Mouse (Mus musculus) heart, embryonic 14.5 days (tissue): ENCODE measurements around the gene Map2. TPM values are rescaled to one million over a fixed set of nuclear protein-coding genes. Genes with fewer than 3 reads are reported as not detected.

Experiments
- ATAC-seq: fragments of 200-750 bp; cut with Nextera tagmentation; 2 replicates; pipeline ENCODE4 v1.8.0; 2017; ENCODE audit warnings: low read depth, moderate TSS enrichment; ENCODE audit not compliant: insufficient number of reproducible peaks, insufficient read depth, low FRiP score
- H3K27ac ChIP-seq, 2 experiments: fragments of 200-500 bp in 1 of 2; fragments of 300-500 bp in 1 of 2; sonication (generic) in 1 of 2; replicated peaks in 1 of 2; 2 replicates each; pipeline ENCODE4 v1.5.1; 2012 to 2014; ENCODE audit warnings: low read depth in 2 of 2, low read length in 2 of 2, control low read depth in 1 of 2, mild to moderate bottlenecking in 1 of 2, mixed read lengths in 1 of 2; ENCODE audit not compliant: control insufficient read depth in 1 of 2, insufficient read depth in 1 of 2
- H3K27me3 ChIP-seq: fragments of 300-500 bp; sonication (generic); 2 replicates; pipeline ENCODE4 v1.6.1; 2014; ENCODE audit warnings: mild to moderate bottlenecking, low read length, control low read depth; ENCODE audit not compliant: control insufficient read depth, insufficient read depth
- H3K36me3 ChIP-seq: fragments of 300-500 bp; sonication (generic); 2 replicates; pipeline ENCODE4 v1.6.1; 2014; ENCODE audit warnings: mild to moderate bottlenecking, control low read depth, low read length, mixed read lengths; ENCODE audit not compliant: control insufficient read depth, insufficient read depth
- H3K4me1 ChIP-seq, 2 experiments: fragments of 200-500 bp in 1 of 2; fragments of 300-500 bp in 1 of 2; sonication (generic) in 1 of 2; 2 replicates each; pipeline ENCODE4 v1.6.1; 2012 to 2014; ENCODE audit warnings: low read length in 2 of 2, control low read depth in 1 of 2, mixed read lengths in 1 of 2; ENCODE audit not compliant: control insufficient read depth in 2 of 2, insufficient read depth in 2 of 2
- H3K4me2 ChIP-seq: fragments of 300-500 bp; sonication (generic); 2 replicates; pipeline ENCODE4 v1.6.1; 2014; ENCODE audit warnings: mild to moderate bottlenecking, low read length
- H3K4me3 ChIP-seq, 2 experiments: fragments of 200-500 bp in 1 of 2; fragments of 300-500 bp in 1 of 2; sonication (generic) in 1 of 2; 2 replicates each; pipeline ENCODE4 v1.5.1; 2012 to 2014; ENCODE audit warnings: low read length in 2 of 2, mild to moderate bottlenecking in 2 of 2, control low read depth in 1 of 2, low read depth in 1 of 2, moderate library complexity in 1 of 2; ENCODE audit not compliant: control insufficient read depth in 1 of 2, insufficient read depth in 1 of 2
- H3K9ac ChIP-seq: fragments of 300-500 bp; sonication (generic); 2 replicates; pipeline ENCODE4 v1.6.1; 2014; ENCODE audit warnings: mild to moderate bottlenecking, low read length
- H3K9me3 ChIP-seq: fragments of 300-500 bp; sonication (generic); 2 replicates; pipeline ENCODE4 v1.6.1; 2016; ENCODE audit warnings: low read length, control low read depth; ENCODE audit not compliant: control insufficient read depth
- WGBS: fragments of 180-500 bp; shearing (Covaris S2); extraction: QIAGEN DNeasy Blood & Tissue Kit; methylation state at CpG from one replicate; pipeline ENCODE4 v1.1.7; 2014; 5-methylcytosine and 5-hydroxymethylcytosine counted together
- polyA plus RNA-seq: library from polyadenylated mRNA; unstranded; fragments of >200 nt; fragmentation: Nextera tagmentation; extraction: Ambion mirVana; gene quantifications from 2 replicates; pipeline ENCODE4 v1.2.1, GENCODE M21; 2014

Gene Map2
- polyA plus RNA-seq, 1 experiment from 2014 or later, result 2.7 TPM

GRCm38 (mm10) chr1:66321136-66321502 lies 146.0 kb downstream of the Map2 start:
- no peak overlapping the region for H3K4me2 ChIP-seq
- 53% methylated on average over 1 of the region's 1 CpGs for WGBS
- no peaks in the 10 kb centered on the region for H3K27me3 ChIP-seq
- no peaks in the 10 kb centered on the region for H3K4me1 ChIP-seq
- no peak for ATAC-seq
- no peaks in the 10 kb centered on the region for H3K9me3 ChIP-seq
- H3K27ac ChIP-seq, result no peak overlapping the region
- no peaks in the 10 kb centered on the region for H3K36me3 ChIP-seq
- H3K4me3 ChIP-seq, result no peak overlapping the region
- no peak overlapping the region for H3K9ac ChIP-seq

- H3K4me2 ChIP-seq, result peak overlapping the region; percentile 32; the same call in 1 of the 2 replicates
- no peaks in the 10 kb centered on the region for H3K4me1 ChIP-seq
- H3K36me3 ChIP-seq, result no peaks in the 10 kb centered on the region
- no peak overlapping the region for H3K4me3 ChIP-seq
- no peaks in the 10 kb centered on the region for H3K9me3 ChIP-seq
- H3K27me3 ChIP-seq, result no peaks in the 10 kb centered on the region
- no peak overlapping the region for H3K9ac ChIP-seq
- 57% methylated on average over 15 of the region's 15 CpGs for WGBS
- H3K27ac ChIP-seq, result no peak overlapping the region
- no peak for ATAC-seq
These were observed 146.6 kb downstream of the Map2 start for GRCm38 (mm10) chr1:66321631-66322142.

- ATAC-seq, result no peak
- Histone ChIP-seq H3K4me2 (no peak overlapping the region), H3K36me3 (no peaks in the 10 kb centered on the region), H3K9ac (no peak overlapping the region), H3K4me1 (no peaks in the 10 kb centered on the region), H3K9me3 (no peaks in the 10 kb centered on the region), H3K27me3 (no peaks in the 10 kb centered on the region), H3K4me3 (no peak overlapping the region), H3K27ac (no peak overlapping the region)
- 85% methylated on average over 9 of the region's 9 CpGs for WGBS
These were observed 148.4 kb downstream of the Map2 start for GRCm38 (mm10) chr1:66323461-66323860.

GRCm38 (mm10) chr1:66324951-66325350 lies 149.9 kb downstream of the Map2 start:
- Histone ChIP-seq H3K27ac (no peak overlapping the region), H3K27me3 (no peaks in the 10 kb centered on the region), H3K36me3 (no peaks in the 10 kb centered on the region), H3K4me1 (no peaks in the 10 kb centered on the region), H3K4me2 (no peak overlapping the region), H3K9ac (no peak overlapping the region), H3K4me3 (no peak overlapping the region), H3K9me3 (no peaks in the 10 kb centered on the region)
- no peak for ATAC-seq

- Histone ChIP-seq H3K36me3 (no peaks in the 10 kb centered on the region), H3K4me2 (no peak overlapping the region), H3K4me3 (no peak overlapping the region), H3K27me3 (no peaks in the 10 kb centered on the region), H3K9ac (no peak overlapping the region), H3K27ac (no peak overlapping the region), H3K4me1 (no peaks in the 10 kb centered on the region), H3K9me3 (no peaks in the 10 kb centered on the region)
- ATAC-seq, result no peak
- WGBS, result 78% methylated on average over 6 of the region's 6 CpGs
These were observed 153.9 kb downstream of the Map2 start for GRCm38 (mm10) chr1:66328996-66329395.

- Histone ChIP-seq H3K27ac (no peak overlapping the region), H3K9ac (no peak overlapping the region), H3K27me3 (no peaks in the 10 kb centered on the region), H3K4me1 (no peaks in the 10 kb centered on the region), H3K4me3 (no peak overlapping the region), H3K4me2 (no peak overlapping the region), H3K9me3 (no peaks in the 10 kb centered on the region), H3K36me3 (no peaks in the 10 kb centered on the region)
- no peak for ATAC-seq
These were observed 154.5 kb downstream of the Map2 start for GRCm38 (mm10) chr1:66329534-66329933.

GRCm38 (mm10) chr1:66335724-66336284 lies 160.7 kb downstream of the Map2 start:
- no peaks in the 10 kb centered on the region for H3K9me3 ChIP-seq
- no peak overlapping the region for H3K9ac ChIP-seq
- no peak overlapping the region for H3K27ac ChIP-seq
- no peak overlapping the region for H3K4me2 ChIP-seq
- WGBS, result 72% methylated on average over 2 of the region's 2 CpGs
- H3K4me1 ChIP-seq, result no peaks in the 10 kb centered on the region
- no peak overlapping the region for H3K4me3 ChIP-seq
- no peaks in the 10 kb centered on the region for H3K27me3 ChIP-seq
- H3K36me3 ChIP-seq, result no peaks in the 10 kb centered on the region
- ATAC-seq, result no peak

- no peak overlapping the region for H3K9ac ChIP-seq
- no peaks in the 10 kb centered on the region for H3K4me1 ChIP-seq
- H3K4me2 ChIP-seq, result no peak overlapping the region
- no peak for ATAC-seq
- no peaks in the 10 kb centered on the region for H3K27me3 ChIP-seq
- H3K4me3 ChIP-seq, result no peak overlapping the region
- 58% methylated on average over 1 of the region's 1 CpGs for WGBS
- H3K27ac ChIP-seq, result no peak overlapping the region
- H3K36me3 ChIP-seq, result no peaks in the 10 kb centered on the region
- H3K9me3 ChIP-seq, result no peaks in the 10 kb centered on the region
These were observed 164.1 kb downstream of the Map2 start for GRCm38 (mm10) chr1:66339213-66339612.
